Mouse (Mus musculus) testis, adult 2 months (tissue): Measurements from ENCODE around the gene Eif4enif1.

Experiments used
- CTCF ChIP-seq: fragments of 200-500 bp; IDR thresholded peaks from 2 replicates; pipeline ENCODE4 v1.5.1; 2012; ENCODE audit warnings: low read depth, mild to moderate bottlenecking, inconsistent platforms, low read length, moderate library complexity; ENCODE audit not compliant: control insufficient read depth, insufficient read depth, insufficient replicate concordance
- POLR2A ChIP-seq: fragments of 200-500 bp; IDR thresholded peaks from 2 replicates; pipeline ENCODE4 v1.6.1; 2012; ENCODE audit warnings: low read depth, mild to moderate bottlenecking, inconsistent platforms, low read length, moderate library complexity; ENCODE audit not compliant: control insufficient read depth

- no peak for TF ChIP-seq CTCF
- no peak for TF ChIP-seq POLR2A
These were observed 76.2 kb downstream of the Eif4enif1 start for GRCm38 (mm10) chr11:3278351-3278750.
